Mouse (Mus musculus) ES-Bruce4 (cell line): ENCODE results near the gene Hormad1. TPM values are rescaled to one million over a fixed set of nuclear protein-coding genes. Genes with fewer than 3 reads are reported as not detected.
"Not testable (repeated sequence)": the region's sequence is repeated elsewhere in the genome, so short reads cannot be mapped to it uniquely, and the experiment has no call there.

Source experiments
- H3K27ac ChIP-seq: 2 replicates; pipeline ENCODE4 v1.5.1; 2012; ENCODE audit warnings: low read length, inconsistent platforms; ENCODE audit not compliant: insufficient read depth
- H3K27me3 ChIP-seq: 2 replicates; pipeline ENCODE4 v1.6.1; 2012; ENCODE audit warnings: mild to moderate bottlenecking, low read length, inconsistent platforms; ENCODE audit not compliant: control insufficient read depth, poor library complexity, insufficient read depth, severe bottlenecking
- H3K36me3 ChIP-seq: 2 replicates; pipeline ENCODE4 v1.6.1; 2012; ENCODE audit warnings: inconsistent platforms, mild to moderate bottlenecking, low read length, moderate library complexity; ENCODE audit not compliant: control insufficient read depth, poor library complexity, insufficient read depth, severe bottlenecking
- H3K4me1 ChIP-seq: one replicate; pipeline ENCODE4 v1.8.1; 2011; ENCODE audit warnings: low read length; ENCODE audit not compliant: control insufficient read depth, insufficient read depth
- H3K4me3 ChIP-seq: 2 replicates; pipeline ENCODE4 v1.5.1; 2011; ENCODE audit warnings: low read depth, mild to moderate bottlenecking, low read length
- H3K9ac ChIP-seq: 2 replicates; pipeline ENCODE4 v1.6.1; 2012; ENCODE audit warnings: low read depth, mild to moderate bottlenecking, inconsistent platforms; ENCODE audit not compliant: poor library complexity, severe bottlenecking
- H3K9me3 ChIP-seq: replicated peaks from 2 replicates; pipeline ENCODE4 v1.6.1; 2012; ENCODE audit warnings: mild to moderate bottlenecking, low read length, inconsistent platforms; ENCODE audit not compliant: control insufficient read depth, poor library complexity, insufficient read depth, severe bottlenecking
- CTCF ChIP-seq: IDR thresholded peaks from one replicate; pipeline ENCODE4 v1.8.1; 2011; ENCODE audit warnings: low read depth, low read length
- EP300 ChIP-seq: IDR thresholded peaks from 2 replicates; pipeline ENCODE4 v1.6.1; 2011; ENCODE audit warnings: low read depth, low read length; ENCODE audit not compliant: insufficient read depth
- POLR2A ChIP-seq: IDR thresholded peaks from one replicate; pipeline ENCODE4 v1.8.1; 2011; ENCODE audit warnings: low read length; ENCODE audit not compliant: insufficient read depth
- polyA plus RNA-seq: library from polyadenylated mRNA; stranded (reverse); fragments of >200 nt; gene quantifications from 2 replicates; pipeline ENCODE4 v1.2.4, GENCODE M21; 2011; ENCODE audit warnings: low read depth; ENCODE audit not compliant: missing spikeins, insufficient read depth, insufficient read length

Gene Hormad1
- polyA plus RNA-seq, 1 experiment: 4.6 TPM

DNA sequence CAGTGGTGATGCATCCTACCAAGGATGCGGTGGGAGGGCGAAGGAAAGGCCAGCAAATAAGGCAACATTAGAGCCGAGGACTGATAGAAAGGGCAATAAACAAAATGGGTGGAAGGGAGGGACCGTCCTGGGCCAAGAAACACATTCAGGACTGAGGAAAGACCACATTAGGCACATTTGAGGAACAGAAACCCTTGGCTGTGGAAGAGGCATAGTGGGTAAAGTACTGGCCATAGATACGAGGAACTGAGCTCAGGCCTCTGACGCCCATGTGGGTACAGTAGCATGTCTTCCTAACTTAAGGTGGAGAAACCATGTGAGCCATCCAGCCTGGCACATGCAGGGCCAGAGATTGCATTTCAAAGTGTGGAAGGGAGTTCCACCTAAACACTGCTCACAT lies 29.7 kb upstream of the Hormad1 start:
- Histone ChIP-seq H3K9ac (no peak overlapping the region), H3K4me3 (no peak overlapping the region), H3K4me1 (no peaks in the 10 kb centered on the region), H3K27ac (no peak overlapping the region), H3K36me3 (no peaks in the 10 kb centered on the region), H3K27me3 (no peaks in the 10 kb centered on the region), H3K9me3 (no peaks in the 10 kb centered on the region)
- no peak for TF ChIP-seq POLR2A
- no peak for TF ChIP-seq CTCF
- no peak for TF ChIP-seq EP300

- no peak for TF ChIP-seq POLR2A
- TF ChIP-seq CTCF: peak; percentile 13
- TF ChIP-seq EP300: no peak
- Histone ChIP-seq H3K9ac (no peak overlapping the region), H3K4me3 (no peak overlapping the region), H3K27ac (no peak overlapping the region), H3K4me1 (no peaks in the 10 kb centered on the region), H3K36me3 (no peaks in the 10 kb centered on the region), H3K9me3 (no peaks in the 10 kb centered on the region), H3K27me3 (no peaks in the 10 kb centered on the region)
Observed at GRCm38 (mm10) chr3:95531025-95531424, 28.5 kb upstream of the Hormad1 start.

DNA sequence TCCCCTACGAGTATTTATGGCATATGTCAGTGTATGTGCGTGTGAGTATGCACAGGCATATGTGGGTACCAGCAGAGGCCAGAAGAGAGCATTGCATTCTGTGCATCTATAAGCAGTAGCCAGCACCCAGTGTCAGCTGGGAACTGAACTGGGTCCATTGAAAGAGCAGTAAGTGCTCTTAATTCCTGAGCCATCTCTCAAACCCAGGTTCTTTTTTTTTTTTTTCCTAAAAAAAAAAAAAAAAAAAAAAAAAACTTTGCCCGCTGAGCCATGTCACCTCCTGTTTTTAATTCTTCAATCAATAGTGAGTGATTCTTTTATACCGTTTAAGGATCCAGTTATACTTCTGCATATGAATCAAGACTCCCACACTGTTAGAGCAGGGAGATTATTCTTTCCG lies 26.1 kb upstream of the Hormad1 start:
- H3K4me3 ChIP-seq: no peak overlapping the region
- no peaks in the 10 kb centered on the region for H3K4me1 ChIP-seq
- TF ChIP-seq POLR2A (no peak), CTCF (no peak), EP300 (no peak)
- no peaks in the 10 kb centered on the region; the same call in 1 of the 2 replicates for H3K27me3 ChIP-seq
- H3K9me3 ChIP-seq: no peaks in the 10 kb centered on the region
- no peak overlapping the region for H3K27ac ChIP-seq
- H3K36me3 ChIP-seq: no peaks in the 10 kb centered on the region
- no peak overlapping the region for H3K9ac ChIP-seq

DNA sequence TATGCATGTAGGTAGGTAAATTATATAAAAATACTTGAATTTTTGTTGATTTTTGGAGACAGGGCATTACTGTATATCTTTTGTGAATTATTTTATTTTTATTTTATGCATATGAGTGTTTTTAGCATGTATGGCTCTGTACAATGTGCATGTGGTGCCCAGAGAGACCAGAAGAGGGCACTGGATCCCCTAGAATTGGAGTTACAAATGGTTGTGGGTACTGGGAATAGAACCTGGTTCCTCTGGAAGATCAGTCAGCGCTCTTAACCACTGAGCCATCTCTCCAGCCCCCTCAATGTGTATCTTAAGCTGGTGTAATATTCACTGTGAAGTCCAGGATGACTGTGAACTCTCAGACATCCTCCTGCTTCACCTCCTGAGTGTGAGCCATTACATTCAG lies 24.6 kb upstream of the Hormad1 start:
- Histone ChIP-seq H3K4me3 (no peak overlapping the region), H3K27ac (no peak overlapping the region), H3K9ac (no peak overlapping the region), H3K36me3 (no peaks in the 10 kb centered on the region), H3K9me3 (no peaks in the 10 kb centered on the region), H3K4me1 (no peaks in the 10 kb centered on the region), H3K27me3 (no peaks in the 10 kb centered on the region; the same call in 1 of the 2 replicates)
- TF ChIP-seq POLR2A (no peak), EP300 (no peak)

DNA sequence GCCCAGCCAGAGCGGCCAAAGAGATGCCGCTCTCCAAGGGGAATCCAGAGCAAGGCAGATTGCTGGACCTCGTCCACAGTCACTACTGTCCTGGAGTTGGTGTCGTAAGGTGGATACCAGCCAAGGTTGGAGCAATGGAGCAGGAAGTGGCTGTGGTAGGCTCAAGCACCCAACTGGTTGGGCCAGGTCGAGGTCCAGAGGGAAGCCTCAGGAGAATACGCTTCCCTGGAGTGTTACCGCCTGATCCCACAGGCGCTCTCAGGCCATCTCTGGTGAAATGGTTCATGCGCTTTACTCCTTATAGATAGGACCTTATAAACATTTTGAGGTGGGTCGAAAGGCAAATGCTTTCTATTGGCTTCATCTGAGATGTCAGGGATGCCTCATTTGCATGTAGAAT lies 20.5 kb upstream of the Hormad1 start:
- Histone ChIP-seq H3K27ac (no peak overlapping the region), H3K27me3 (no peaks in the 10 kb centered on the region; the same call in 1 of the 2 replicates), H3K9me3 (no peaks in the 10 kb centered on the region), H3K9ac (no peak overlapping the region), H3K4me3 (no peak overlapping the region), H3K4me1 (no peaks in the 10 kb centered on the region), H3K36me3 (no peaks in the 10 kb centered on the region)
- TF ChIP-seq POLR2A (no peak), CTCF (no peak), EP300 (no peak)

- Histone ChIP-seq H3K27me3 (no peaks in the 10 kb centered on the region; the same call in 1 of the 2 replicates), H3K4me3 (no peak overlapping the region), H3K36me3 (no peaks in the 10 kb centered on the region), H3K27ac (no peak overlapping the region), H3K9ac (no peak overlapping the region), H3K4me1 (peaks cover under 1% of the 10 kb centered on the region), H3K9me3 (no peaks in the 10 kb centered on the region)
- TF ChIP-seq CTCF (no peak), EP300 (no peak), POLR2A (no peak)
Observed at GRCm38 (mm10) chr3:95539837-95540236, 19.6 kb upstream of the Hormad1 start.

DNA sequence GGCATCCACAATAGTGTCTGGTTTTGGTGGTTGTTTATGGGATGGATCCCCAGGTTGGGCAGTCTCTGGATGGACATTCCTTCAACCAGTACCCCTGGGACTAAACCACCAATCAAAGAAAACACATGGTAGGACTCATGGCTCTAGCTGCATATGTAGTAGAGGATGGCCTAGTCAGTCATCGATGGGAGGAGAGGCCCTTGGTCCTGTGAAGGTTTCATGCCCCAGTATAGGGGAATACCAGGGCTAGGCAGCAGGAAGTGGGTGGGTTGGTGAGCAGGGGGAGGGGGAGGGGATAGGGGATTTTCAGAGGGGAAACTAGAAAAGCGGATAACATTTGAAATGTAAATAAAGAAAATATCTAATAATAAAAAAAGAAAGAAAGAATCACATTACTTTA lies 18.3 kb upstream of the Hormad1 start:
- not testable (repeated sequence) for H3K4me3 ChIP-seq, H3K4me1 ChIP-seq, H3K36me3 ChIP-seq, H3K27me3 ChIP-seq, H3K27ac ChIP-seq, H3K9ac ChIP-seq, H3K9me3 ChIP-seq
